Mouse (Mus musculus) cerebellum, adult 2 months (tissue): Measurements from ENCODE around the gene Polr3a.

Experiments used
- CTCF ChIP-seq: fragments of 200-500 bp; IDR thresholded peaks from 2 replicates; pipeline ENCODE4 v1.5.1; 2011; ENCODE audit warnings: low read depth, mild to moderate bottlenecking, control low read depth, low read length, moderate library complexity, borderline replicate concordance; ENCODE audit not compliant: insufficient read depth
- POLR2A ChIP-seq: fragments of 200-500 bp; IDR thresholded peaks from 2 replicates; pipeline ENCODE4 v1.6.1; 2011; ENCODE audit warnings: low read length, control low read depth, borderline replicate concordance; ENCODE audit not compliant: insufficient read depth

DNA sequence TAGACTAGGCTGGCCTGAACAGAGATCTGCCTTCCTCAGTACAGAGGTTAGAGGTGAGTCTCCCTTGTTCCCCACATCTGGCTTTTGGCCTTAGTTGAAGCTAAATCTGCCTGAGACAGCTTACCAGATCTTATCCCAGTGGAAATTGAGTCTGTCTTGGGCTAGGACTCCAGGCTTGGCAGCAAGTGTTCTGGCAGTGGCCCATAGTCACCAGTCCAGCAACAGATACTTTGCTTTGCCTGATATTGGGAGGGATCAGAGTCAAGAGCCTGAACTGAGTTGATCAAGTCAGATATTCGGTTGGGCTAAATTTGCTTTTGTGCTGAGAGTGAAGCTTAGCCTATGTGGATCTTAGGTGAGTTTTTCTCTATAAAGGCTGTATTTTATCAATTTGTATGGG, 9.6 kb upstream of the Polr3a start:
- TF ChIP-seq CTCF (no peak), POLR2A (no peak)
